Mouse (Mus musculus) CH12.LX (cell line): ENCODE results near the gene Rusc2. TPM values are rescaled to one million over a fixed set of nuclear protein-coding genes. Genes with fewer than 3 reads are reported as not detected.
A peak's percentile ranks its signal among the peaks of the same experiment; 100 is the strongest.

ENCODE experiments used
- DNase-seq: peaks from one replicate; pipeline ENCODE4 v3.0.0-alpha.2; 2013; ENCODE audit errors: extremely low read depth
- H3K27ac ChIP-seq: 2 replicates; pipeline ENCODE4 v1.5.1; 2012; ENCODE audit warnings: low read depth, mild to moderate bottlenecking, control low read depth, moderate library complexity; ENCODE audit not compliant: insufficient read depth
- H3K27me3 ChIP-seq: replicated peaks from 2 replicates; pipeline ENCODE3; 2012; ENCODE audit warnings: inconsistent platforms
- H3K36me3 ChIP-seq, 2 experiments: replicated peaks in 1 of 2; 2 replicates each; pipeline versions ENCODE3 to v1.6.1; 2012; ENCODE audit warnings: inconsistent platforms in 1 of 2, low read length in 1 of 2, mild to moderate bottlenecking in 1 of 2, mixed read lengths in 1 of 2, moderate library complexity in 1 of 2; ENCODE audit not compliant: control insufficient read depth in 1 of 2, insufficient read depth in 1 of 2
- H3K4me1 ChIP-seq, 2 experiments: 2 replicates each; pipeline ENCODE4 v1.6.1; 2012; ENCODE audit warnings: inconsistent platforms in 1 of 2, moderate library complexity in 1 of 2; ENCODE audit not compliant: insufficient read depth in 2 of 2, control insufficient read depth in 1 of 2
- H3K4me2 ChIP-seq: 2 replicates; pipeline ENCODE4 v1.6.1; 2012; ENCODE audit warnings: low read depth, mild to moderate bottlenecking, control low read depth; ENCODE audit not compliant: poor library complexity, insufficient read depth, severe bottlenecking
- H3K4me3 ChIP-seq, 3 experiments: fragments of 150-350 bp in 1 of 3; sonication (generic) in 1 of 3; replicated peaks in 1 of 3; 2 replicates each; pipeline versions ENCODE3 to v1.5.1; 2011 to 2012; ENCODE audit warnings: low read depth in 2 of 3, low read length in 2 of 3, mild to moderate bottlenecking in 2 of 3, moderate library complexity in 2 of 3, control low read depth in 1 of 3, improper control_type of control experiment in 1 of 3, inconsistent platforms in 1 of 3, mixed read lengths in 1 of 3; ENCODE audit not compliant: poor library complexity in 1 of 3
- H3K79me2 ChIP-seq: replicated peaks from 2 replicates; pipeline ENCODE4 v1.6.1; 2012; ENCODE audit warnings: mild to moderate bottlenecking, moderate library complexity; ENCODE audit not compliant: control insufficient read depth, poor library complexity, insufficient read depth, severe bottlenecking; ENCODE audit errors: extremely low read depth
- H3K9ac ChIP-seq: 2 replicates; pipeline ENCODE4 v1.6.1; 2012; ENCODE audit warnings: low read depth, mild to moderate bottlenecking, control low read depth, moderate library complexity; ENCODE audit not compliant: insufficient read depth
- H3K9me3 ChIP-seq: replicated peaks from 2 replicates; pipeline ENCODE3; 2012; ENCODE audit warnings: low read length, inconsistent platforms, mixed read lengths
- BHLHE40 ChIP-seq: IDR thresholded peaks from 2 replicates; pipeline ENCODE4 v1.6.1; 2011; ENCODE audit warnings: mild to moderate bottlenecking, low read depth, low read length, improper control_type of control experiment
- CHD1 ChIP-seq: IDR thresholded peaks from 2 replicates; pipeline ENCODE4 v1.6.1; 2012; ENCODE audit warnings: low read depth, low read length, improper control_type of control experiment, inconsistent platforms
- CHD2 ChIP-seq: IDR thresholded peaks from 2 replicates; pipeline ENCODE4 v1.6.1; 2011; ENCODE audit warnings: low read length, improper control_type of control experiment
- CTCF ChIP-seq, 2 experiments: IDR thresholded peaks in 1 of 2; conservative IDR thresholded peaks in 1 of 2; 2 replicates each; pipeline ENCODE4 v1.5.1; 2011 to 2012; ENCODE audit warnings: low read depth in 2 of 2, low read length in 2 of 2, improper control_type of control experiment in 1 of 2, inconsistent platforms in 1 of 2, mild to moderate bottlenecking in 1 of 2, moderate library complexity in 1 of 2
- ETS1 ChIP-seq: conservative IDR thresholded peaks from 2 replicates; pipeline ENCODE4 v1.6.1; 2012; ENCODE audit warnings: low read depth, mild to moderate bottlenecking, inconsistent platforms, low read length, improper control_type of control experiment, moderate library complexity
- GABPA ChIP-seq: IDR thresholded peaks from 2 replicates; pipeline ENCODE4 v1.6.1; 2012; ENCODE audit warnings: low read depth, low read length, improper control_type of control experiment, inconsistent platforms; ENCODE audit not compliant: insufficient replicate concordance
- HCFC1 ChIP-seq: IDR thresholded peaks from 2 replicates; pipeline ENCODE4 v1.6.1; 2012; ENCODE audit warnings: low read depth, mild to moderate bottlenecking, inconsistent platforms, low read length, improper control_type of control experiment
- KAT2A ChIP-seq: IDR thresholded peaks from 2 replicates; pipeline ENCODE4 v1.6.1; 2012; ENCODE audit warnings: low read length, improper control_type of control experiment, inconsistent platforms; ENCODE audit not compliant: insufficient replicate concordance
- PAX5 ChIP-seq: IDR thresholded peaks from 2 replicates; pipeline ENCODE4 v1.6.1; 2012; ENCODE audit warnings: low read length, inconsistent platforms, mixed read lengths
- POLR2AphosphoS2 ChIP-seq: IDR thresholded peaks from 2 replicates; pipeline ENCODE4 v1.6.1; 2011; ENCODE audit warnings: low read depth, low read length, improper control_type of control experiment
- RAD21 ChIP-seq: IDR thresholded peaks from 2 replicates; pipeline ENCODE4 v1.6.1; 2011; ENCODE audit warnings: low read depth, mild to moderate bottlenecking, low read length, improper control_type of control experiment, moderate library complexity
- RCOR1 ChIP-seq: conservative IDR thresholded peaks from 2 replicates; pipeline ENCODE4 v1.6.1; 2012; ENCODE audit warnings: low read depth, mild to moderate bottlenecking, inconsistent platforms, low read length, improper control_type of control experiment
- SMC3 ChIP-seq: IDR thresholded peaks from 2 replicates; pipeline ENCODE4 v1.6.1; 2011; ENCODE audit warnings: low read depth, low read length, improper control_type of control experiment
- ZKSCAN1 ChIP-seq: IDR thresholded peaks from 2 replicates; pipeline ENCODE4 v1.6.1; 2012; ENCODE audit warnings: low read depth, inconsistent platforms, low read length, improper control_type of control experiment, borderline replicate concordance
- ZNF384 ChIP-seq: IDR thresholded peaks from 2 replicates; pipeline ENCODE4 v1.6.1; 2012; ENCODE audit warnings: low read depth, low read length, improper control_type of control experiment, inconsistent platforms
- dilution Hi-C: fragments of 300-500 bp; cut with MboI; formaldehyde crosslinking; loops from 2 replicates; pipeline ENCODE4 v1.14.3; 2020; ENCODE audit warnings: low sequenced_read_pairs; ENCODE audit not compliant: extremely low pct_unique_long_range_greater_than_20kb, extremely low pct_ligation_motif_present
- in situ Hi-C: fragments of 300-500 bp; cut with MboI; formaldehyde crosslinking; loops from 3 replicates; pipeline ENCODE4 v1.14.3; 2019; ENCODE audit warnings: low sequenced_read_pairs, low pct_ligation_motif_present, low pct_unique_long_range_greater_than_20kb, mixed read lengths
- polyA plus RNA-seq: library from polyadenylated mRNA; unstranded; fragments of >175 nt; gene quantifications from 2 replicates; pipeline ENCODE4 v1.2.1, GENCODE M21; 2012; ENCODE audit warnings: low read depth; ENCODE audit not compliant: insufficient read length
- total RNA-seq, 2 experiments: library from RNA; depleted of rRNA; stranded (reverse); fragments of 300-350 nt in 1 of 2; fragments of >200 nt in 1 of 2; gene quantifications; 2 replicates each; pipeline ENCODE4 v1.2.3; 2012 to 2014

Gene Rusc2
- total and polyA plus RNA-seq, 3 experiments, result not detected

DNA sequence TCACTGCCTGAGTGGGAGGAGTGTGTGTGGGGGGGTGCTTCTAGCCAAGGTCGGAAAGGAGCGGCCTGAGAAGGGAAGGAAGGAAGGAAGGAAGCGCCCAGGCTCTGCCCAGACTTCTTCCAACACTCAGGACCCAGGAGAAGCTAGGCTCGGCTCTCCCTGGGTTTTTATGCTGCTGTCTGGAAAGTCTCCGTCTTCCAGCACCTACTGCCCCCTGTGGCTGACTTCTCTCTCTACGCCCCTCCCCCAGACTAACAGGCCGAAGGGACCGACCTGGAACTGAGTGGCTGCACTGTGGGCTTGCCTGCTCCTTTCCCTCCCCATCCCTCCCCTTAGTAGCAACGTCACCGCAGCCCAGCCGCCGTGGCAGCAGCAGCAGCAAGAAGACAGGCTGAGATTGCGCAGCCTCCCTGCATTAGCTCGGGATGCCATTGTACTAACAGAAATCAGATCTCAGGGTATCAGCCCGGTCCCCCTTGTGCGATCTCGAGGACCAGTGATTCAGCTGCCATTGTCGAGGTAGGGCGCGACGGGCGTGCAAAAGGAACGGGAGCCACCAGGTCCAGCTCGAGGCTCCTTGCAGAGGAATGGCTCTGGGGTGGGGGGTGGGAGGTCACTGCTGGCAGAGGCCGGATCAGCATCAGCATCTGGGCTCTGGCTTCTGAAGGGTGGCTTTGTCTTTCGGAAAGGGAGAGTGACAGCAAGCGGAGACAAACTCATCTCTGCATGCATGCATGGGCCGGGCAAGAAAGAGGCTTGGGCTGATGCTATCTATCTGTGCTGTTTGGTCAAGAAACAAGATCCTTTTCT is 24.6 kb downstream of the Rusc2 start:
- Histone ChIP-seq H3K4me2 (no peak overlapping the region), H3K27ac (no peak overlapping the region), H3K4me1 (peaks cover 0 to 6% of the 10 kb centered on the region in 2 experiments; a peak in 1 of 4 replicates), H3K9ac (no peak overlapping the region), H3K9me3 (no peaks in the 10 kb centered on the region), H3K27me3 (peaks cover 6% of the 10 kb centered on the region), H3K36me3 (no peaks in the 10 kb centered on the region), H3K4me3 (no peak overlapping the region), H3K79me2 (no peaks in the 10 kb centered on the region)
- peak in 1 of 2 experiments; percentile 30; a peak in 2 of 4 replicates for TF ChIP-seq CTCF (conservative IDR thresholded peaks at IDR 0.05 in 1 of 2, IDR thresholded peaks at IDR 0.05 in 1 of 2; ENCODE audit: low read depth in 2 of 2, low read length in 2 of 2)
- no peak for TF ChIP-seq HCFC1
- no peak for TF ChIP-seq ETS1
- TF ChIP-seq CHD2, result peak; percentile 15; the same call in 1 of the 2 replicates
- no peak for TF ChIP-seq KAT2A
- peak; percentile 10 for TF ChIP-seq RAD21
- TF ChIP-seq ZKSCAN1, result no peak
- no peak for TF ChIP-seq GABPA
- DNase-seq, result no peak
- dilution Hi-C loops (no loop called here), in situ Hi-C loops (loop anchor here (25.0 kb wide), 1 partner anchor 319 kb away; no protein-coding TSS in a partner anchor)

DNA sequence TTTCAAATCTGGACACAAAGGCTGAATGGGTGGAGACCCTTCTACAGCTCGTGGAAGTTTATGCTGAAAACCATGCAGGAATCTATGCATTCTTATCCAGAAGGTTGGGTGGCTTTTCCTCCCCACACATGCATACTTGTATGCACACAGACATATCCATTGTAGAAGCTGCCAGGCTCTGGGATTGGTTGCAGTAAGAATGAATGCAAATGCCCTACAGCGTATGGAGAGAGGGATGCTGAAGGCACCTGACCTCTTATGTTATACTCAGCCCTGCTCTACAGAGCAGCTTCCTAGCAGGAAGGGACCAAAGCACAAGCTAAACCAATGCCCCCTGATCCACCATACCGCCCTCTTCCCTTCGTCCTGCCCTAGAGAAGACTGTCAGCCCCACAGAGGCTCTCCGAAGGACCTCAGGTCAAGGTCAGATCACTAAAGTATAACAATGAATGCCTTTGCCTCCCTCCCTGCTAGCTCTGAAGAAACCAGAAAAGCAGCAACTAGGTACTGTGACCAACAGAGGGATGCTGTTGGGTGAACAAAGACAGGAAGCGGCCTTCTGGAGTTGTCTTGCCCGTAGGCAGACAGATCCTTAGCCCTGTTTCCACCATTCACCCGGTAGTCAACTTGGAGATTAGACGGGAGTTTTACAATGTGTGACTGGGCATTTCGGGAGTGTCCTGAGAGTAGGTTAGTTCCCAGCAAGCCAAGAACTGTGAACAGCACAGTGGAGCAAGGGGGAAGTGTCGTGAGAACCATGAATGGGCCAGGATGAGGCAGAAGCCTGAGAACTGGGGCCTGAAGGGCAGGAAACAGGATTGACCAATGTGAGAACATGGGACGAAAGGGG is 25.5 kb downstream of the Rusc2 start:
- no peak overlapping the region for H3K4me3 ChIP-seq
- no peaks in the 10 kb centered on the region for H3K79me2 ChIP-seq
- H3K27me3 ChIP-seq, result peaks cover 3% of the 10 kb centered on the region
- peaks cover 0 to 6% of the 10 kb centered on the region in 2 experiments; a peak in 1 of 4 replicates for H3K4me1 ChIP-seq
- no peak for DNase-seq
- H3K4me2 ChIP-seq, result no peak overlapping the region
- dilution Hi-C loops, result no loop called here
- H3K36me3 ChIP-seq, result no peaks in the 10 kb centered on the region
- in situ Hi-C loops, result loop anchor here (25.0 kb wide), 1 partner anchor 320 kb away; no protein-coding TSS in a partner anchor
- no peak overlapping the region for H3K27ac ChIP-seq
- no peaks in the 10 kb centered on the region for H3K9me3 ChIP-seq
- no peak overlapping the region for H3K9ac ChIP-seq
- TF ChIP-seq SMC3, result no peak
- TF ChIP-seq BHLHE40, result no peak
- TF ChIP-seq ZNF384, result no peak
- no peak for TF ChIP-seq CHD1
- TF ChIP-seq RCOR1, result no peak
- no peak for TF ChIP-seq POLR2AphosphoS2
- TF ChIP-seq PAX5, result no peak
- TF ChIP-seq GABPA, result no peak
